Mouse (Mus musculus) limb, embryonic 10.5 days (tissue): ENCODE measurements at regions not wholly inside any gene's neighbourhood (a gene's known extent, or its start where the extent isn't known, plus 50 kb on each side); places are given as distances from the start of the nearest gene placed in this dataset.
A peak's percentile ranks its signal among the peaks of the same experiment; 100 is the strongest.

Experiments used
- DNase-seq: peaks from one replicate; pipeline ENCODE4 v3.0.0-alpha.2; 2017; ENCODE audit warnings: low spot score
- H3K27ac ChIP-seq: fragments of 300-500 bp; sonication (generic); 2 replicates; pipeline ENCODE4 v1.5.1; 2016; ENCODE audit warnings: mild to moderate bottlenecking
- H3K27me3 ChIP-seq: fragments of 300-500 bp; sonication (generic); 2 replicates; pipeline ENCODE4 v1.6.1; 2016; ENCODE audit warnings: low read depth, mild to moderate bottlenecking; ENCODE audit not compliant: poor library complexity, severe bottlenecking
- H3K36me3 ChIP-seq: fragments of 300-500 bp; sonication (generic); 2 replicates; pipeline ENCODE4 v1.6.1; 2016; ENCODE audit warnings: mild to moderate bottlenecking, moderate library complexity
- H3K4me1 ChIP-seq: fragments of 300-500 bp; sonication (generic); 2 replicates; pipeline ENCODE4 v1.6.1; 2016
- H3K4me3 ChIP-seq: fragments of 300-500 bp; sonication (generic); 2 replicates; pipeline ENCODE4 v1.5.1; 2016; ENCODE audit warnings: mild to moderate bottlenecking, moderate library complexity
- H3K9me3 ChIP-seq: fragments of 300-500 bp; sonication (generic); replicated peaks from 2 replicates; pipeline ENCODE4 v1.6.1; 2016; ENCODE audit warnings: mild to moderate bottlenecking
- WGBS: fragments of 180-500 bp; shearing (Covaris S2); methylation state at CpG from one replicate; pipeline ENCODE4 v1.1.7; 2016; 5-methylcytosine and 5-hydroxymethylcytosine counted together

- H3K9me3 ChIP-seq = no peaks in the 10 kb centered on the region
- WGBS = 82% methylated on average over 7 of the region's 7 CpGs
- no peaks in the 10 kb centered on the region for H3K27me3 ChIP-seq
- no peak overlapping the region; the same call in 1 of the 2 replicates for H3K27ac ChIP-seq
- H3K4me3 ChIP-seq = no peak overlapping the region
- no peaks in the 10 kb centered on the region for H3K36me3 ChIP-seq
- no peak for DNase-seq
- H3K4me1 ChIP-seq = no peaks in the 10 kb centered on the region
Measured at GRCm38 (mm10) chr7:145094134-145094526, 113.8 kb downstream of the 1810010D01Rik start.

DNA sequence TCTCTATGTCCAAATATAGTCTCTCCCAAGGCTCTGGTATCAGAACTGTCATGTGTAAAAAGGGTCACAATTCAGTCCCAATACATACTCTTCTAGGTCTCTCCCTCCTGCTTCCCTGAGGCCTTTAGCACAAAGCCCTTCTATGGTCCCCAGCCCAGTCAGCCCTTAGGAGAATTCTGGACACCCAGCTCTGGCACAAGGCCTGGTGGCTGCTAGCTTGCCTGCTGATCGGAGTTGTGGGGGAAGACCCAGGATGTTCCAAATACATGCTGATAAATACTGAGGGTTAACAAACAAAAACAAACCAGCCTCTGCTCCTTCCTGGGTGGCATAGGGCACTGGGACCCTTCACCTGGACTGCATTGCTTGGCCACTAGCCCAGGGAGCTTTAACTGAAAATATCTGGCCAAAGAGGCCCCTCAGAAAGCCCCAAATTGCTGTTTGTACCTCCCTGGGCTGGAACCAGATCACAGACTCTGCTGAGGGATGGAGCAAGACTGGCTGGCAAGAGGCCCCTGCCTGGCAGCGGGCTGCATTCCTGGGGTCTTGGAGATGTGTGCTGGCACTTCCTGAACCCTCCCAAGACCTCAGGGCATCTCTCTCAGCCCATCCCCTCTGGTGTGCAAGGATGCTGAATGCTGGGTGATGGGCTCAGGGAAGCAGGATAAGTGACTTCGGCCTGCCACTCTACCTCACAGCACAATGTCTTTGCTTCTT is 114.3 kb downstream of the 1810010D01Rik start:
- DNase-seq = no peak
- WGBS = 82% methylated on average over 3 of the region's 3 CpGs
- Histone ChIP-seq H3K36me3 (no peaks in the 10 kb centered on the region), H3K4me3 (no peak overlapping the region), H3K9me3 (no peaks in the 10 kb centered on the region), H3K27me3 (no peaks in the 10 kb centered on the region), H3K27ac (no peak overlapping the region; the same call in 1 of the 2 replicates), H3K4me1 (no peaks in the 10 kb centered on the region)

DNA sequence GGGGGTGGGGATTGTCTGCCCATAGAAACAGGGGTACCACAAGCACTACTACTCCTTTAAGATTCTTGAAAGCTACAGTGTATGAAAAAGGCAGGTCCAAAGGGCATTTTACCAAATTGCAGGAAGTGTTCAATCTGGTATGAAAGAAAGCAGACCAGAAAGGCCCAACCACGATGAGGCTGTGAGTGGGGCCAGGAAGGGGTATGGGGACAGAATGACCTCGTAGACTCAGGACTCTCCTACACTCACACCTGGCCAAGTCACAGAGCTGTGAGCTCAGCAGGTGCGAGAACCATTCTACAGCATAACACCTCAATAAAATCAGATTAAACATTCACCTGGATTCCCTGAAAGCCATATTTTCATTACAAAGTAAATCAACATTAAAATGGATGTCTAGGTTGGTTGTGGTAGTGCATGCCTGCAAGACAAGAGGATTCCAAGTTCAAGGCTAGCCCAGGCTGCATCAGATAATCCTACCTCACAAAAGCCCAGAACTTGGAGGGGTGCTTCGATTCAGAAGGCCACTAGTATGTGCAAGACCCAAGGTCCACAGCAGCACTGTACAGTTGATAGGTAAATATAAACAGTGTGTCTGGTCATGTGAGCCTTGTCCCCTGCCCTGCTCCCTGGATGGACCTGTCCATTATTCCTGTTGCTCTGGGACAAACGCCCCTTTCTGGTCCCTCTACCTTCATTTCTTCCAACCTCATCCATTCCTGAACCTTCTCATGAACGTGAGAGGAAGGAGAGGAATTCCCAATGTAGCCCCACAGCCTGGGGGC is 115.3 kb downstream of the 1810010D01Rik start:
- Histone ChIP-seq H3K36me3 (no peaks in the 10 kb centered on the region), H3K9me3 (no peaks in the 10 kb centered on the region), H3K4me3 (no peak overlapping the region), H3K27ac (no peak overlapping the region), H3K27me3 (no peaks in the 10 kb centered on the region), H3K4me1 (0 out of 2 replicates have a peak, but pooled peaks cover 3% of the 10 kb centered on the region)
- DNase-seq = no peak
- 79% methylated on average over 6 of the region's 6 CpGs for WGBS

DNA sequence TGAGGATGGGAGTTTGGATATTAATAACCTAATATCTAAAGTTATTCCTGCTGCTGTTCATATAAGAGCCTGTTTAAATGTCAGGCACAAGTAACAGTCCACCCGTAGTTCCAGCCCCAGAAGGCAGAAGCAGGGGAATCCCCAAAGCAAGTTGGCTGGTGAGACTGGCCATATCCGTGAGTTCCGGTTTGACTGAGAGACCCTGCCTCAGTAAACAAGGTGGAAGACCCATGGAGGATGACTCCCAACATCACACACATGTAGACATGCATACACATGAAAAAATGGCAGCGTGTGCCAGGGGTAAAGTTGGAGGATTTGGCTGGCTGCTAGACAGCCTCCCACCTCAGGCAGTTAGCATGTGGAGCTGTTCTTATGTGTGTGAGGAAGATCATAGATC is 117.1 kb downstream of the 1810010D01Rik start:
- Histone ChIP-seq H3K9me3 (no peaks in the 10 kb centered on the region), H3K27me3 (no peaks in the 10 kb centered on the region), H3K36me3 (no peaks in the 10 kb centered on the region), H3K4me3 (no peak overlapping the region), H3K27ac (no peak overlapping the region), H3K4me1 (0 out of 2 replicates have a peak, but pooled peaks cover 3% of the 10 kb centered on the region)
- DNase-seq = no peak
- WGBS = 90% methylated on average over 4 of the region's 4 CpGs

DNA sequence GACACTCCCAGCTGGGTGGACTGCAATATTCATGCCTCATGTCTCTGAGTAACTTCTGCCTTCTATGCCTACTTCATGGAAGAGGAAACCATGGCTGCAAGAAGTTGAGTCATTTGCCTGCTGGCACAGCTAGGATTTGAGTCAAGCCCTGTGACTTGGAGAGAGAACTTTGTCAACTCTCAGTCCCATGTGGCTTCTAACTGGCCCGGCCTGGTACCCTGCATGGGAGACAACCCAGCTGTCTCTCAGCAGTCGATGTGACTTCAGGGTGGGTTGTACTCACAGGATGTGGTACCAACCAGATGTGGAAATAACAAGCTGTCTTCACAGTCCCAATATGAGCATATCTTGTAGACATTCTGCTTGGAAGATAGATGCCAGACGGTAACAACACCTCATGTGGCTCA is 118.6 kb downstream of the 1810010D01Rik start:
- Histone ChIP-seq H3K4me1 (0 out of 2 replicates have a peak, but pooled peaks cover 3% of the 10 kb centered on the region), H3K27me3 (no peaks in the 10 kb centered on the region), H3K36me3 (no peaks in the 10 kb centered on the region), H3K4me3 (no peak overlapping the region), H3K9me3 (no peaks in the 10 kb centered on the region), H3K27ac (no peak overlapping the region)
- no peak for DNase-seq
- WGBS = 83% methylated on average over 3 of the region's 3 CpGs

GRCm38 (mm10) chr7:145088655-145089054 is 119.3 kb downstream of the 1810010D01Rik start:
- 96% methylated on average over 3 of the region's 3 CpGs for WGBS
- H3K27ac ChIP-seq = no peak overlapping the region
- no peaks in the 10 kb centered on the region for H3K9me3 ChIP-seq
- H3K27me3 ChIP-seq = no peaks in the 10 kb centered on the region
- H3K4me3 ChIP-seq = no peak overlapping the region
- H3K36me3 ChIP-seq = no peaks in the 10 kb centered on the region
- H3K4me1 ChIP-seq = 0 out of 2 replicates have a peak, but pooled peaks cover 3% of the 10 kb centered on the region
- DNase-seq = no peak

DNA sequence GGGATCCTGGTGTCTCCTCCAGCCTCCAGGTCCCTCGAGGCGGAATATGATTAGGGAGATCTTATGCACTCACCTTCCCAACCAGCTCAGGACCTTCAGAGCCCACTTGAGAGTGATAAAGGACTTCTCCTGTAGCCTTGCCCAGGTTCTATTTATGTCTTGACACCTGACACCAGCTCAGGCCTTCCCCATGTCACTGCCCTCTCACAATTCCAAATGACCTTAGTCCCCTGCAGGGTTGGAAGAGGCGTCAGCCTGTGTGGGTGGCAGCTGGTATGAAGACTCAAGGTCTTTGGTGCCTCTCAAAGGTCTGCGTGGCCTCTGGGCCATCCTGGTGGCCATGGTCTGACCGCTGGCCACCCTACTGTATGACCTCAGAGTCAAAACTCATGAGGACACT is 120.1 kb downstream of the 1810010D01Rik start:
- H3K27ac ChIP-seq = no peak overlapping the region
- no peaks in the 10 kb centered on the region for H3K27me3 ChIP-seq
- no peaks in the 10 kb centered on the region for H3K9me3 ChIP-seq
- 74% methylated on average over 5 of the region's 5 CpGs for WGBS
- 0 out of 2 replicates have a peak, but pooled peaks cover 3% of the 10 kb centered on the region for H3K4me1 ChIP-seq
- no peak for DNase-seq
- H3K4me3 ChIP-seq = no peak overlapping the region
- H3K36me3 ChIP-seq = no peaks in the 10 kb centered on the region

DNA sequence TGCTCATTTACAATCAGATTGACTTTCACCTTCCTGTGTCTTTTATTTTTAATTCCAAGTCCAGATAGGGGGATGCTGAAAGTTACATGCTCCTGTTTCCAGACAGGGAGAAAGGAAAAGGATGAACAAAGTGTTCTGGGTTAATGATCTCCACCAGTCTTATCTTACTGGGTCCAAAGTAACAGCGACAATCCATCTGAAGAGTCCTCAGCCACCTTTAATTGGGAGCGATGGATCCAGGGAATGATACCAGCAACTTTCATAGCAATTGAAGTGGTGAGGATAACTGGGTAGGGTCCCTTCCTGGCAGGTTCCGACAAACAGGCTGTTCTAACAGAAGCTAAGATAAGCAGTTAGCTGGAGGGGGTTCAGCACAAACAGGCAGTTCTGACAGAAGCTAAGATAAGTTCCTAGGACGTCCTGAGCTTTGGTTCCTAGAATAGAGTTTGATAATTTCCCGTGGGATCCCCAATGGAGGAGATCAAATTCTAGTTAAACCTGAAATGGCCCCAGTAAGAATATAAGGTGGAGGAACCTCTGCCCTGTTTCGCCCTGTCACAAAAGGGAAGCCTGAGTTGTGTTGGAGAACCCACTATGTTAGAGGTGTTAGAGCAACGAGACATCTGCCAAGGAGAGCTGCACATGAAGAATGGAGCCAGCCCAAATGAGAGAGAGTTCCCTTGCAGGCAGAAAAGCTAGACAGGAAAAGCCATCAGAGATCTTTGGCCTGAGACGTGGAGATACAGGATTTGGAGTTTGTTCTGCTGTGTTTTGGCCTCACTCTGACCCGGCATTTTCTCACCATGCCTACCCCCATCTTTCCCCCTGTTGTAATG is 124.8 kb downstream of the 1810010D01Rik start:
- Histone ChIP-seq H3K4me1 (peaks cover 15% of the 10 kb centered on the region), H3K9me3 (no peaks in the 10 kb centered on the region), H3K27ac (no peak overlapping the region), H3K36me3 (no peaks in the 10 kb centered on the region), H3K27me3 (no peaks in the 10 kb centered on the region), H3K4me3 (no peak overlapping the region)
- DNase-seq = no peak
- WGBS = 81% methylated on average over 9 of the region's 9 CpGs

GRCm38 (mm10) chr7:145071996-145072790 is 132.5 kb upstream of the Ccnd1 start:
- Histone ChIP-seq H3K9me3 (no peaks in the 10 kb centered on the region), H3K4me3 (no peak overlapping the region), H3K27ac (no peak overlapping the region), H3K27me3 (no peaks in the 10 kb centered on the region), H3K4me1 (no peaks in the 10 kb centered on the region), H3K36me3 (no peaks in the 10 kb centered on the region)
- DNase-seq = no peak
- 86% methylated on average over 5 of the region's 5 CpGs for WGBS

DNA sequence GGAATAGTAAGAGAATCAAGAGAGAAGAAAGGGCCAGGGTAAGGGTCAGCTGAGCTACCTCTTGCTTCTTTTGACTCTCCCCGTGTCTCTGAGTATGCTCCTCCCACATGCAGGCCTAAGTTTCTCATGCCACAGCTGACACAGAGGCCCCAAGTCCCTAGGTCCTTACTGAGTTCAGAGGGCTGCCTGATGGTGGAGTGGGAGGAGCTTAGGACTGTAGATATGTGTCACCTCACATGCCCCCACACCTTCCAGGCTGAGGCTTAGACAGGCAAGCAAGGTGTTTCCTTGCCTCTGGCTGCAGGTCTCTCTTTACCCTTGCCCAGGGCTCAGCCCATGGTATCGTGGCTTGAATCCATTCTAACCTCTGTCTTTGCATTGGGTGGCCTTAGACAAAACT is 131.8 kb upstream of the Ccnd1 start:
- Histone ChIP-seq H3K4me3 (no peak overlapping the region), H3K27me3 (no peaks in the 10 kb centered on the region), H3K27ac (no peak overlapping the region), H3K36me3 (no peaks in the 10 kb centered on the region), H3K4me1 (no peaks in the 10 kb centered on the region), H3K9me3 (no peaks in the 10 kb centered on the region)
- 77% methylated on average over 2 of the region's 2 CpGs for WGBS
- no peak for DNase-seq

- Histone ChIP-seq H3K4me1 (no peaks in the 10 kb centered on the region), H3K4me3 (no peak overlapping the region), H3K27me3 (no peaks in the 10 kb centered on the region), H3K36me3 (no peaks in the 10 kb centered on the region), H3K9me3 (no peaks in the 10 kb centered on the region), H3K27ac (0 out of 2 replicates have a peak overlapping the region, but pooled peaks have one; percentile 25)
- 52% methylated on average over 3 of the region's 3 CpGs for WGBS
- DNase-seq = no peak
Measured at GRCm38 (mm10) chr7:145067366-145067765, 127.6 kb upstream of the Ccnd1 start.

GRCm38 (mm10) chr7:145056320-145056719 is 116.6 kb upstream of the Ccnd1 start:
- H3K27me3 ChIP-seq = no peaks in the 10 kb centered on the region
- peaks cover 5% of the 10 kb centered on the region; the same call in 1 of the 2 replicates for H3K4me1 ChIP-seq
- no peak overlapping the region for H3K4me3 ChIP-seq
- no peaks in the 10 kb centered on the region for H3K36me3 ChIP-seq
- DNase-seq = no peak
- 55% methylated on average over 7 of the region's 7 CpGs for WGBS
- no peak overlapping the region for H3K27ac ChIP-seq
- H3K9me3 ChIP-seq = peaks cover 4% of the 10 kb centered on the region; the same call in 1 of the 2 replicates
